Mouse (Mus musculus) liver, embryonic 14.5 days (tissue): ENCODE results near the gene Pde6h. TPM values are rescaled to one million over a fixed set of nuclear protein-coding genes. Genes with fewer than 3 reads are reported as not detected.

Experiments
- ATAC-seq: fragments of 200-750 bp; cut with Nextera tagmentation; 2 replicates; pipeline ENCODE4 v1.8.0; 2017; ENCODE audit warnings: moderate number of reproducible peaks, mild to moderate bottlenecking, moderate library complexity; ENCODE audit not compliant: insufficient read depth
- DNase-seq, 3 experiments: peaks; one replicate each; pipeline ENCODE4 v3.0.0-alpha.2; 2012 to 2013; ENCODE audit warnings: low read depth in 3 of 3, low spot score in 3 of 3
- H3K27ac ChIP-seq: fragments of 300-500 bp; sonication (generic); 2 replicates; pipeline ENCODE4 v1.5.1; 2014; ENCODE audit warnings: moderate library complexity, mild to moderate bottlenecking, control low read depth, inconsistent platforms
- H3K27me3 ChIP-seq: fragments of 300-500 bp; sonication (generic); 2 replicates; pipeline ENCODE4 v1.6.1; 2014; ENCODE audit warnings: mild to moderate bottlenecking, low read length, moderate library complexity; ENCODE audit not compliant: control insufficient read depth, insufficient read depth
- H3K36me3 ChIP-seq: fragments of 300-500 bp; sonication (generic); replicated peaks from 2 replicates; pipeline ENCODE4 v1.6.1; 2014; ENCODE audit warnings: low read depth; ENCODE audit not compliant: control insufficient read depth, insufficient read depth
- H3K4me1 ChIP-seq, 2 experiments: fragments of 200-500 bp in 1 of 2; fragments of 300-500 bp in 1 of 2; sonication (generic) in 1 of 2; replicated peaks; 2 replicates each; pipeline ENCODE4 v1.6.1; 2012 to 2014; ENCODE audit warnings: antibody characterized with exemption in 1 of 2, inconsistent platforms in 1 of 2, low read length in 1 of 2; ENCODE audit not compliant: control insufficient read depth in 2 of 2, insufficient read depth in 2 of 2
- H3K4me2 ChIP-seq: fragments of 300-500 bp; sonication (generic); 2 replicates; pipeline ENCODE4 v1.6.1; 2014; ENCODE audit warnings: low read depth, mild to moderate bottlenecking, control low read depth, moderate library complexity
- H3K4me3 ChIP-seq, 2 experiments: fragments of 200-500 bp in 1 of 2; fragments of 300-500 bp in 1 of 2; sonication (generic) in 1 of 2; 2 replicates each; pipeline ENCODE4 v1.5.1; 2012 to 2014; ENCODE audit warnings: low read depth in 2 of 2, low read length in 2 of 2, mild to moderate bottlenecking in 2 of 2, control low read depth in 1 of 2, inconsistent platforms in 1 of 2, moderate library complexity in 1 of 2; ENCODE audit not compliant: insufficient read depth in 1 of 2
- H3K9ac ChIP-seq: fragments of 300-500 bp; sonication (generic); replicated peaks from 2 replicates; pipeline ENCODE4 v1.6.1; 2014; ENCODE audit warnings: mild to moderate bottlenecking, control low read depth, moderate library complexity
- H3K9me3 ChIP-seq: fragments of 300-500 bp; sonication (generic); 2 replicates; pipeline ENCODE4 v1.6.1; 2016; ENCODE audit warnings: low read length, mixed read lengths; ENCODE audit not compliant: control insufficient read depth
- CTCF ChIP-seq: IDR thresholded peaks from 2 replicates; pipeline ENCODE4 v1.5.1; 2016; ENCODE audit warnings: antibody characterized with exemption, low read depth, control low read depth
- EP300 ChIP-seq: IDR thresholded peaks from 2 replicates; pipeline ENCODE4 v1.6.1; 2016; ENCODE audit warnings: antibody characterized with exemption, low read depth
- WGBS: fragments of 180-500 bp; shearing (Covaris S2); extraction: QIAGEN DNeasy Blood & Tissue Kit; methylation state at CpG from one replicate; pipeline ENCODE4 v1.1.7; 2014; ENCODE audit not compliant: insufficient replicate concordance; 5-methylcytosine and 5-hydroxymethylcytosine counted together
- polyA plus RNA-seq, 2 experiments: library from polyadenylated mRNA; depleted of rRNA in 1 of 2; stranded (reverse) in 1 of 2; unstranded in 1 of 2; fragments of >200 nt; fragmentation: Nextera tagmentation in 1 of 2; extraction: Ambion mirVana in 1 of 2; gene quantifications; 2 replicates each; pipeline versions ENCODE4 v1.2.1 to v1.2.3; 2012 to 2014

Gene Pde6h
- polyA plus RNA-seq, 2 experiments = 0.01 TPM; not detected in 1

DNA sequence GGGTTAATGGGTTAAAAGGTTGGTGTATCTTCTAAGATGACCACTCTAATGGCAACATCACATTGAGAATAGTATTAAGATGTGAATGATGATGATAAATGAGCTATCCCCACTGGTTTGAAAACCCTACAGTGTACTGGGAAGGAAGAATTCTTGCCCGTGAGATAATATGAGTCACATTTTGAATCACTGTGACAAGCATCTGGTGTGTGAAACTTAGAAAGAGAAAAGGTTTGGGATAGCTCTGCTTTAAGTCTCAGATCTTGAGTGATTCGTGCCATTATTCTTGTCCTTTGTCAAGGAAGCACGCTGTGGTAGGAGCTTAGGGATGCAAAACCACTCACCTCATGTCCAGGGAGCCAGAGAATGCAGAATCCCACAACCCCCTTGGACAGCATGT is 75.4 kb downstream of the Pde6h start:
- no peaks in the 10 kb centered on the region for H3K4me1 ChIP-seq
- WGBS = 73% methylated on average over 3 of the region's 3 CpGs
- no peaks in the 10 kb centered on the region for H3K36me3 ChIP-seq
- H3K27ac ChIP-seq = no peak overlapping the region
- no peak overlapping the region for H3K4me3 ChIP-seq
- no peak for ATAC-seq
- no peaks in the 10 kb centered on the region for H3K9me3 ChIP-seq
- TF ChIP-seq EP300 (no peak), CTCF (no peak)
- no peak for DNase-seq
- H3K4me2 ChIP-seq = no peak overlapping the region
- H3K27me3 ChIP-seq = no peaks in the 10 kb centered on the region
- H3K9ac ChIP-seq = no peak overlapping the region

DNA sequence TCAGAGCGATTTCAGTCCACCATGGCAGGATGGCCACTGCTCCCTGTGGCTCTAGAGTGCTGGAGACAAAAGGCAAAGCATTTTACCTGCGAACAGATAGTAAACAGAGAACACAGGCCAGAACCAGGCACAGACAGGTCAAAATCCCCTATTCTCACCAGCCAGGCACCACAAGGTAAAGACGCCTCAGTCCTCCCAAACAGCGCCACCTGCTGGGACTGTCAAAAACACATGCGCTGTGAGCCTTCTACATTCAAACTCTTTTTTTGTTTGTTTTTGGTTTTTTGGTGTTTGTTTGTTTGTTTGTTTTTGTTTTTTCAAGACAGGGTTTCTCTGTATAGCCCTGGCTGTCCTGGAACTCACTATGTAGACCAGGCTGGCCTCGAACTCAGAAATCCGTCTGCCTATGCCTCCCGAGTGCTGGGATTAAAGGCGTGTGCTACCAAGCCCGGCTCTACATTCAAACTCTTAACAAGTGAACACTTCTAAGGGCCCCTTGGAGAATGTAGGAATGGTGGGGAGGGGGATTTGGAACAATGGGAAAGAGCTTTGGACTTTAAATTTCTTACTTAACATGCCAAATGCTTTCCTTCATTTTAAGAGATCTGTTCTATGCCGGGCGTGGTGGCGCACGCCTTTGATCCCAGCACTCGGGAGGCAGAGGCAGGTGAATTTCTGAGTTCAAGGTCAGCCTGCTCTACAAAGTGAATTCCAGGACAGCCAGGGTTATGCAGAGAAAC is 76.2 kb downstream of the Pde6h start:
- Histone ChIP-seq H3K4me2 (no peak overlapping the region), H3K4me3 (no peak overlapping the region), H3K27ac (no peak overlapping the region), H3K36me3 (no peaks in the 10 kb centered on the region), H3K27me3 (no peaks in the 10 kb centered on the region), H3K9ac (no peak overlapping the region), H3K9me3 (no peaks in the 10 kb centered on the region), H3K4me1 (no peaks in the 10 kb centered on the region)
- no peak for TF ChIP-seq EP300
- peak; percentile 73 for TF ChIP-seq CTCF
- DNase-seq (no peak), ATAC-seq (no peak)
- 75% methylated on average over 15 of the region's 15 CpGs for WGBS

DNA sequence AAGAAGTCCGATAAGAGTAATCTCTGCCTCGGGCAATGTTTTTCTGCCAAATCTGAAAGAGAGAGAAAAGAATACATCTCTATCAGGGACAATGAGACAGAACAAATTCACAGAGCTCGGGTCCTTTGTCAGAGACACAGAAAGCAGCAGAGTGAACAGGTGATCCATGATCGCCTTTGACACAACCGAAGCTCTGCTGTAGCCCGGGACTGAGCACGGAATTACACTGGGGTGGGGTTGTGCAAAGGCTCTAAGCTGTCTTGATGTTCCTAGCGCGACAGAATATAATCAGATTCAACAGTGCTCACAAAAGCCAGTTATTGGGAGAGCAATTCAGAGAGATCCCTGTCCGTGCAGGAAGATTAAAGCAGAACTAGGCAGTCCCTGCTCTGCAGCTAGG is 77.1 kb downstream of the Pde6h start:
- H3K27me3 ChIP-seq = no peaks in the 10 kb centered on the region
- no peak overlapping the region for H3K27ac ChIP-seq
- DNase-seq (no peak), ATAC-seq (no peak)
- TF ChIP-seq EP300 (no peak), CTCF (no peak)
- WGBS = 72% methylated on average over 10 of the region's 10 CpGs
- no peaks in the 10 kb centered on the region for H3K36me3 ChIP-seq
- no peaks in the 10 kb centered on the region for H3K4me1 ChIP-seq
- H3K9ac ChIP-seq = no peak overlapping the region
- no peak overlapping the region for H3K4me3 ChIP-seq
- H3K9me3 ChIP-seq = no peaks in the 10 kb centered on the region
- H3K4me2 ChIP-seq = no peak overlapping the region

DNA sequence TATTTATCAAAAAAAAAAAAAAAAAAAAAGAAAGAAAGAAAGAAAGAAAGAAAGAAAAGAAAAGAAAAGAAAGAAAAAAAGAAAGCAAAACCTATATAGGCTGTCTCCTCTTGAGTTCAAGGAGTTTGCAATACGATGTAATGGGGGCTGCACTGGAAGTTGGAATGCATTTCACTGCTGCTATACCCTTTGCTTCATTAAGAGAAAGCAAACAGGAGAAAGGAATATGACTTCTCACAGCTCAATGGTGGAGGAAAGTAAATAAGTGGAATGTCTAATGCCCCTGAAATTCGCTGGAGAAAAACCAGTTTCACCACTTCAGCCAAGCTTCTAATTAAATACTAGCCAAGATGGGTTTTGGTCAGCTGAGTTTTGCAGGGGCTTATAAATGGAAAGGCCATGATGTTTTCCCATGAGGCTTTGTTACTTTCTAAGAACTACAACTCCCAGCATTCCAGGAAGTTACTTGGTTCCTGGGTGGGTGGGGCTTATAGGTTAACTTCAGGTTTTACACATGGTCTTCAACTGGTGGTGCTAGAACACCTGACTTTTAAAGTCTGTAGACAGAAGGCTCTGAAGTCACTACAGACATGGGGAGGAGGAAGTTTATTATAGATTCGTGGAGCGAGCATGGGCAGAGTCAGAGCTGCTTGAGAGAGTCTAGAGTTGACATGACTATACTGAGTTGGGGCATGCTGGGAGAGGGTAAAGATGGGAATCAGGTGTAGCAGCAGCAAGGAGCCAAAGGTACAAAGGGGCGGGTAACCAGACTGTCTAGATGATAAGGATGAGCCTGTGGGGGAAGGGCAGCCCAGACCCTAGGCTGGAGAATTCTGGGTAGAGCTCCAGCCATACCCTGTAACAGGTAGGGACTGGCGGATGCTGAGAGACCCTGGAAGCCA is 77.9 kb downstream of the Pde6h start:
- 54% methylated on average over 6 of the region's 6 CpGs for WGBS
- Histone ChIP-seq H3K36me3 (no peaks in the 10 kb centered on the region), H3K27ac (no peak overlapping the region), H3K9ac (no peak overlapping the region), H3K9me3 (no peaks in the 10 kb centered on the region), H3K4me2 (no peak overlapping the region), H3K4me3 (no peak overlapping the region), H3K27me3 (no peaks in the 10 kb centered on the region), H3K4me1 (no peaks in the 10 kb centered on the region)
- TF ChIP-seq CTCF (no peak), EP300 (no peak)
- DNase-seq (no peak), ATAC-seq (no peak)

DNA sequence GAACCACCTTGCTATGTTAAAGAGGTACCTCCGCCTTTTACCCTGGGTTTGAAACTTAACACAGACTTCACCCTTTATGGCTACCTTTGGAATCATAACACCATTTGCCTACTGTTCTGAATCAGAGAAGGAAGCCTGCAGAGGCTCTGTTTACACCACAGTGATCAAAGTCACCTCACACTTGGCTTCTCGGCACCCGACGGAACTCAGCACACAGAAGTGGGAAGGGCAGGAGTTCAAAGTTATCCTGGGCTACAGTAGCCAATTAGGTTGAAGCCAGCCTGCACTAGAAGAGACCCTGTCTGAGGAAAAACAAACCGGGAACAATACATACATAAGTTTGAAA is 78.5 kb downstream of the Pde6h start:
- 78% methylated on average over 5 of the region's 5 CpGs for WGBS
- no peak for ATAC-seq
- no peaks in the 10 kb centered on the region for H3K4me1 ChIP-seq

More for the DNA sequence above, 78.5 kb downstream of the Pde6h start:
- no peaks in the 10 kb centered on the region for H3K27me3 ChIP-seq
- DNase-seq = no peak
- H3K36me3 ChIP-seq = no peaks in the 10 kb centered on the region
- H3K4me3 ChIP-seq = no peak overlapping the region
- no peak overlapping the region for H3K4me2 ChIP-seq
- H3K9me3 ChIP-seq = no peaks in the 10 kb centered on the region
- no peak overlapping the region for H3K9ac ChIP-seq
- H3K27ac ChIP-seq = no peak overlapping the region
- TF ChIP-seq CTCF (no peak), EP300 (no peak)
